Mouse (Mus musculus) gastrocnemius, adult 18-20 months (tissue): ENCODE results near the gene Gm10721. TPM values are rescaled to one million over a fixed set of nuclear protein-coding genes. Genes with fewer than 3 reads are reported as not detected.
A peak's percentile ranks its signal among the peaks of the same experiment; 100 is the strongest.
"Not testable (repeated sequence)": the region's sequence is repeated elsewhere in the genome, so short reads cannot be mapped to it uniquely, and the experiment has no call there.

Experiments used
- DNase-seq: peaks from one replicate; pipeline ENCODE4 v3.0.0; 2021; ENCODE audit warnings: low spot score
- microRNA-seq: library from miRNA; unstranded; fragments of <30 nt; microRNA quantifications from one replicate; pipeline ENCODE4 v1.2.0, GENCODE M21; 2021
- total RNA-seq, 2 experiments: library from RNA; stranded (reverse); gene quantifications; 2 replicates each; pipeline ENCODE4 v1.2.3; 2021

Gene Gm10721
- total RNA-seq, 2 experiments from 2014 or later: 0.48 TPM; not detected in 1

DNA sequence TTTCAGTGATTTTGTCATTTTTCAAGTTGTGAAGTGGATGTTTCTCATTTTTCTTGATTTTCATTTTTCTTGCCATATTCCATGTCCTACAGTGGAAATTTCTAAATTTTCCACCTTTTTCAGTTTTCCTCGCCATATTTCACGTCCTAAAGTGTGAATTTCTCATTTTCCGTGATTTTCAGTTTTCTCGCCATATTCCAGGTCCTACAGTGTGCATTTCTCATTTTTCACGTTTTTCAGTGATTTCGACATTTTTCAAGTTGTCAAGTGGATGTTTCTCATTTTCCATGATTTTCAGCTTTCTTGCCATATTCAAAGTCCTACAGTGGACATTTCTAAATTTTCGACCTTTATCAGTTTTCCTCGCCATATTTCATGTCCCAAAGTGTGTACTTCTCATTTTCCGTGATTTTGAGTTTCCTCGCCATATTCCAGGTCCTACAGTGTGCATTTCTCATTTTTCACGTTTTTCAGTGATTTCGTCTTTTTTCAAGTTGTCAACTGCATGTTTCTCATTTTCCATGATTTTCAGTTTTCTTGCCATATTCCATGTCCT is 12.1 kb downstream of the Gm10721 start, which contains the start of gene Gm10717:
Gm10717 (plus strand) TSS at position 506 of the 556 bp plus-strand sequence.
- peak; percentile 49 for DNase-seq

DNA sequence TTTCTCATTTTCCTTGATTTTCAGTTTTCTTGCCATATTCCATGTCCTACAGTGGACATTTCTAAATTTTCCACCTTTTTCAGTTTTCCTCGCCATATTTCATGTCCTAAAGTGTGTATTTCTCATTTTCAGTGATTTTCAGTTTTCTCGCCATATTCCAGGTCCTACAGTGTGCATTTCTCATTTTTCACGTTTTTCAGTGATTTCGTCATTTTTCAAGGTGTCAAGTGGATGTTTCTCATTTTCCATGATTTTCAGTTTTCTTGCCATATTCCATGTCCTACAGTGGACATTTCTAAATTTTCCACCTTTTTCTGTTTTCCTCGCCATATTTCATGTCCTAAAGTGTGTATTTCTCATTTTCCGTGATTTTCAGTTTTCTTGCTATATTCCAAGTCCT is 12.7 kb downstream of the Gm10721 start:
- DNase-seq: peak; percentile 74

- not testable (repeated sequence) for DNase-seq
Measured at GRCm38 (mm10) chr9:3026136-3026535, 13.2 kb downstream of the Gm10721 start.

DNA sequence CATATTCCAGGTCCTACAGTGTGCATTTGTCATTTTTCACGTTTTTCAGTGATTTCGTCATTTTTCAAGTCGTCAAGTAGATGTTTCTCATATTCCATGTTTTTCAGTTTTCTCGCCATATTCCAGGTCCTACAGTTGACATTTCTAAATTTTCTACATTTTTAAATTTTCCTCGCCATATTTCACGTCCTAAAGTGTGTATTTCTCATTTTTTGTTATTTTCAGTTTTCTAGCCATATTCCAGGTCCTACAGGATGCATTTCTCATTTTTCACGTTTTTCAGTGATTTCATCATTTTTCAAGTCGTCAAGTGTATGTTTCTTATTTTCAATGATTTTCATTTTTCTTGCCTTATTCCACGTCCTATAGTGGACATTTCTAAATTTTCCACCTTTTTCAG is 13.8 kb downstream of the Gm10721 start:
- DNase-seq: not testable (repeated sequence)

DNA sequence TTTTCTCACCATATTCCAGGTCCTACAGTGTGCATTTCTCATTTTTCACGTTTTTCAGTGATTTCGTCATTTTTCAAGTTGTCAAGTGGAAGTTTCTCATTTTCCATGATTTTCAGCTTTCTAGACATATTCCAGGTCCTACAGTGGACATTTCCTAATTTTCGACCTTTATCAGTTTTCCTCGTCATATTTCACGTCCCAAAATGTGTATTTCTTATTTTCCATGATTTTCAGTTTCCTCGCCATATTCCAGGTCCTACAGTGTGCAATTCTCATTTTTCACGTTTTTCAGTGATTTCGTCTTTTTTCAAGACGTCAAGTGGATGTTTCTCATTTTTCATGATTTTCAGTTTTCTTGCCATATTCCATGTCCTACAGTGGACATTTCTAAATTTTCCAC is 14.3 kb downstream of the Gm10721 start:
- DNase-seq: not testable (repeated sequence)

DNA sequence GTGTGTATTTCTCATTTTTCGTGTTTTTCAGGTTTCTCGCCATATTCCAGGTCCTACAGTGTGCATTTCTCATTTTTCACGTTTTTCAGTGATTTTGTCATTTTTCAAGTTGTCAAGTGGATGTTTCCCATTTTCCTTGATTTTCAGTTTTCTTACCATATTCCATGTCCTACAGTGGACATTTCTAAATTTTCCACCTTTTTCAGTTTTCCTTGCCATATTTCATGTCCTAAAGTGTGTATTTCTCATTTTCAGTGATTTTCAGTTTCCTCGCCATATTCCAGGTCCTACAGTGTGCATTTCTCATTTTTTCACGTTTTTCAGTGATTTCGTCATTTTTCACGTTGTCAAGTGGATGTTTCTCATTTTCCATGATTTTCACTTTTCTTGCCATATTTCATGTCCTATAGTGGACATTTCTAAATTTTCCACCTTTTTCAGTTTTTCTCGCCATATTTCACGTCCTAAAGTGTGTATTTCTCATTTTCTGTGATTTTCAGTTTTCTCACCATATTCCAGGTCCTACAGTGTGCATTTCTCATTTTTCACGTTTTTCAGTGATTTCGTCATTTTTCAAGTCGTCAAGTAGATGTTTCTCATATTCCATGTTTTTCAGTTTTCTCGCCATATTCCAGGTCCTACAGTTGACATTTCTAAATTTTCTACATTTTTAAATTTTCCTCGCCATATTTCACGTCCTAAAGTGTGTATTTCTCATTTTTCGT is 16.5 kb downstream of the Gm10721 start:
- DNase-seq: peak; percentile 23

DNA sequence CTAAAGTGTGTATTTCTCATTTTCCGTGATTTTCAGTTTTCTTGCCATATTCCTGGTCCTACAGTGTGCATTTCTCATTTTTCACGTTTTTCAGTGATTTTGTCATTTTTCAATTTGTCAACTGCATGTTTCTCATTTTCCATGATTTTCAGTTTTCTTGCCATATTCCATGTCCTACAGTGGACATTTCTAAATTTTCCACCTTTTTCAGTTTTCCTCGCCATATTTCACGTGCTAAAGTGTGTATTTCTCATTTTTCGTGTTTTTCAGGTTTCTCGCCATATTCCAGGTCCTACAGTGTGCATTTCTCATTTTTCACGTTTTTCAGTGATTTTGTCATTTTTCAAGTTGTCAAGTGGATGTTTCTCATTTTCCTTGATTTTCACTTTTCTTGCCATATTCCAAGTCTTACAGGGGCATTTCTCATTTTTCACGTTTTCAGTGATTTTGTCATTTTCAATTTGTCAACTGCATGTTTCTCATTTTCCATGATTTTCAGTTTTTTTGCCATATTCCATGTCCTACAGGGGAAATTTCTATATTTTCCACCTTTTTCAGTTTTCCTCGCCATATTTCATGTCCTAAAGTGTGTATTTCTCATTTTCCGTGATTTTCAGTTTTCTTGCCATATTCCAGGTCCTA is 17.9 kb downstream of the Gm10721 start:
- DNase-seq: not testable (repeated sequence)

DNA sequence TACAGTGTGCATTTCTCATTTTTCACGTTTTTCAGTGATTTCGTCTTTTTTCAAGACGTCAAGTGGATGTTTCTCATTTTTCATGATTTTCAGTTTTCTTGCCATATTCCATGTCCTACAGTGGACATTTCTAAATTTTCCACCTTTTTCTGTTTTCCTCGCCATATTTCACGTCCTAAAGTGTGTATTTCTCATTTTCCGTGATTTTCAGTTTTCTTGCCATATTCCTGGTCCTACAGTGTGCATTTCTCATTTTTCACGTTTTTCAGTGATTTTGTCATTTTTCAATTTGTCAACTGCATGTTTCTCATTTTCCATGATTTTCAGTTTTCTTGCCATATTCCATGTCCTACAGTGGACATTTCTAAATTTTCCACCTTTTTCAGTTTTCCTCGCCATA is 21.4 kb downstream of the Gm10721 start, which contains the start of gene Gm17535:
Gm17535 (plus strand) TSS at position 301 of the 400 bp plus-strand sequence.
- not testable (repeated sequence) for DNase-seq

- DNase-seq: not testable (repeated sequence)
Measured at GRCm38 (mm10) chr9:3036577-3036976, 23.6 kb downstream of the Gm10721 start, which contains the start of gene Gm10715. TSS of gene Gm10715 (plus strand) at chr9:3036877.

DNA sequence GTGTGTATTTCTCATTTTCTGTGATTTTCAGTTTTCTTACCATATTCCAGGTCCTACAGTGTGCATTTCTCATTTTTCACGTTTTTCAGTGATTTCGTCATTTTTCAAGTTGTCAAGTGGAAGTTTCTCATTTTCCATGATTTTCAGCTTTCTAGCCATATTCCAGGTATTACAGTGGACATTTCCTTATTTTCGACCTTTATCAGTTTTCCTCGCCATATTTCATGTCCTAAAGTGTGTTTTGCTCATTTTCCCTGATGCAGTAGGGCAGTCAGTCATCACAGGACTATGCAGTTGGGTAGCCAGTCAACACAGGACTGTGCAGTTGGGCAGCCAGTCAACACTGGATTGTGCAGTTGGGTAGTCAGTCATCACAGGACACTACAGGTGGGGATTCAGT is 25.2 kb downstream of the Gm10721 start:
- not testable (repeated sequence) for DNase-seq

Small RNAs within 50 kb of the gene (microRNA-seq; reads per million reads assigned to microRNA genes)
- gene Mir101c: not detected

Other genes with a start within 250 kb of the Gm10721 start
- gene Gm10722, start 12.2 kb upstream of the Gm10721 start, total RNA-seq: not detected
- not detected for gene Gm11168, start 9.8 kb upstream of the Gm10721 start, total RNA-seq
- not detected for gene Gm10720, start 2.5 kb downstream of the Gm10721 start, total RNA-seq
- under 1 TPM in 1 of 2 experiments, not detected in 1; 0.39 TPM for gene Gm10719, start 4.3 kb downstream of the Gm10721 start, total RNA-seq
- gene Gm10718, start 10.4 kb downstream of the Gm10721 start, total RNA-seq: not detected
- gene Gm10717, start 12.3 kb downstream of the Gm10721 start, total RNA-seq: not detected
- gene Gm17535, start 21.5 kb downstream of the Gm10721 start, total RNA-seq: not detected
- gene Gm10715, start 23.7 kb downstream of the Gm10721 start, total RNA-seq: not detected